Mouse (Mus musculus): Measurements from ENCODE around the gene Osbpl3.

Gene Osbpl3

DNA sequence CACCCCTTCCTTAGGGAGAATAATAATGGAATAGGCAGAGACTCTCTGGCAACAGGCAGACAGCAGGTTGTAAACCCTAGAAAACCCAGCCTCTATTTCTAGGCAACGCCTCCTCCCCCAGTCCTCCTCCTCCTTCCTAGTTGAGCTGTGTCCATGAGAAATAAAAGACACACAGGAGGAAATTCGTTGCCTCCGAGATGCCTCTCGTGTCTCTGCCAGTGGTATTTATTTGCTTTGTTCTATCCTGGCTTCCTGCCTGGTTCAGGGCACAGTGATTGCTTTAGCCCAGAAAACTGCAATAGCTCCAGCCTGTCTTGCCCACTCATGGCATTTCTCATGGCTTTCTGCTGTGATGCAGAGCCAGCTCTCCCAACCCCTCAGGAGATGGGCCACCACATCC lies 43.8 kb downstream of the Osbpl3 start:
- DNase-seq (ENCODE audit: inconsistent age in 2 of 2, low spot score in 1 of 2): peak; percentile 64 to 78

DNA sequence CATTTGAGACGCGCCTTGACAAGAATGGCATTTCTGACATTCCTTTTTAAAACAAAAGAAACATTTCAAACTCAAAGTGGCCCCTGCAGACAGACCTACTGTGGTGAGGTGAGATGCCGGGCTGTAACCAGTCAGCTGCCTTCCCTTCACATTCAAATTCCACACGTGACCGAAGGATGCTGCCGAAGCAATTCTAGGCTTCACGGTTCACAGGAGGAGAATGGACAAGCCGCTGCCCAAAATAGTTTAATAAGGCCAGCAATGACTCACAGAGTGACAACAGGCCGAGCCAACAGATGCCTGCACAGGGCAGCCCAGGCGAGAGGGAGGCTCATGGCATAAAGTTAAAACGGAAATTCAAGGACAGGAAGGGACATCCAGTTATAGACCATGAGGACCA lies 51.3 kb downstream of the Osbpl3 start:
- DNase-seq (ENCODE audit: inconsistent age in 2 of 2, low spot score in 1 of 2): peak; percentile 76 to 90

DNA sequence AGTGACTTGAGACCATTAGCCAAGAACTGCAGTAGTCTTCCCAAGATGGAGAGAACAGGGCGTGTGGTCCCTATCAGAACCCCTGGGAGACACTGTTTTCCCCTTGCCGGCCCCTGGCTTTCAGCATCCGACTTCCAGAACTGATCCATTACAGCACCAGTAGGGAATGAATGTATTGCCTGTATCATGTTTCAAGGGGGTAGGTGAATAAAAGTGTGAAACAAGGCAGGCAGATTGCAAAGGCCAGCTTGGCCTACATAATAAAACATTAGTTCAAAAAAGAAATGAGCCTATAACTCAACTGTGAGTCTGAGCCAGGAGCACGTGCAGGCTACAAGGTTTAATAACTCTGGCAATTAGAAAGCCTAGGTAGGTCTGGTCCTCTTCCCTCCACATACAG lies 52.5 kb downstream of the Osbpl3 start:
- DNase-seq (ENCODE audit: inconsistent age in 2 of 2, low spot score in 1 of 2): peak in 1 of 2 experiments; percentile 24

DNA sequence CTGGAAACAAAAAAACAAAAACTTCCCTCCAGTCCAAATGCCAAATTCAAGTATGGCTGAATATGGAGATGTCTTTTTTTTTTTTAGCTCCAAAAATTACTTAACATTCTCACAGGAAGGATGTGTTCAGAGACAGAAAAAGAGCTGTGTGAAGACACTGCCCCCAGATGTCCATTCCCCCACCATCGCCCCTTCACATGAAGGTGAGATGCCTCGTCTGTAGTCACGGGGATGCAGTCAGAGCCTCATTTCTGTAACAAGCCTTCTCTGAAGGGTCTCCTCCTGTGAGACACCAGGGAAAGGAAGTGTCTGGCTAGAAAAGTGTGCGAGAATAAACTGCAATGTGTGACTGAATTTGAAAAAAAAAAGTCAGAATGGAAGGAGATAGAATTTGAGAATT lies 53.1 kb downstream of the Osbpl3 start:
- DNase-seq (ENCODE audit: inconsistent age in 2 of 2, low spot score in 1 of 2): peak in 1 of 2 experiments; percentile 30

DNA sequence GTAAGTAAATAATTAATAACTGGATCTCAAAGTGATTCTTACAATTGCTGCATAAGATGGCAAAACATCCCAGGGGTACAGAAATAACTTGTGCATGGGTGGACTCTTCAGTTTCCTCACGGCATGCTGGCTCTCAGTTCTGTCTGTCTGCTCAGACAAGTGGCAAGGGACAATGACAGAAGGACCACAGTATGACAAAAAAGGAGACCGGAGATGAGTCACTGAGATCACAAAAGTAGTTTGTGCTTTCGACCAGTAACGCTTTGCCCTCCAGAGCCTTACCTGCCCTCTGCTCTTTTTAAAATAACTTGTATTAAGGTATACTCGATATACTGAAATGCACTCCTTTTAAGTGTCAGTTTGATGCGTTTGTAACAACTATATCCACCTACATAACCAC lies 55.8 kb downstream of the Osbpl3 start:
- peak in 1 of 2 experiments; percentile 54 for DNase-seq (ENCODE audit: inconsistent age in 2 of 2, low spot score in 1 of 2)

DNA sequence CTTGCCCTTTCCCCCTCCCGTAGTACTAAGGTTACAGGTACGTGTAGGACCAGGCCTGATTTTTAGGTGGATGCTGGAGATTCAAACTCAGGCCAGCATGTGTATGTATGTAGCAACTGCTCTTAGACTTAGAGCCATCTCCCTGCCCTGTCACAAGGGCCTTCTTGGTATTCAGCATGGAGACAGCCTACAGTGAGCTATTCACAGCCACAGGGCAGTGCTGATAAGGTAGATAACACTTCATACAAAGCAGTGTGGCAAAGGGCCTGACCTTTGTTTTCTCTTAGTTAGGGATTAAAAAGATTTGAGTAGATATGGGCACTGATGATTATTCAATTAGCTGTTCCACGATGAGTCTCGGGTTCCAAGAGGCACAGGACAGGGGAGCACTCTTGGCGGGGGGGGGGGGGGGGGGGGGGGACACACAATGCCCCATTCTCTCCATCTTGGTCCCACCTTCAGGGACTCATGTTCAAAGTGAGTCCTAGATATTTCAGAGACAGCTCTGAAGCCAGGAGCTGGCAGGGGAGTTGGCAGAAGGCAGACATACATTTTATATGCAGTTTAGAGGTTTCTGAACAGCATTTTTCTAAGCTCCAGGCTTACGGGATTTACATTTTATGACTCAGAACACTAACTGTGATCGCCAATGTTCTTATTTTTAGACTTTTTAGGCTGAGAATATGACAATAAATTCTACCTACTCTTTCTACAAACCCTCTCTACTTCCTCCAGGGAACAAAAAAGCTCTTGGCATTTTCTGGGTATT lies 56.4 kb downstream of the Osbpl3 start:
- no peak for DNase-seq (ENCODE audit: inconsistent age in 2 of 2, low spot score in 1 of 2)

DNA sequence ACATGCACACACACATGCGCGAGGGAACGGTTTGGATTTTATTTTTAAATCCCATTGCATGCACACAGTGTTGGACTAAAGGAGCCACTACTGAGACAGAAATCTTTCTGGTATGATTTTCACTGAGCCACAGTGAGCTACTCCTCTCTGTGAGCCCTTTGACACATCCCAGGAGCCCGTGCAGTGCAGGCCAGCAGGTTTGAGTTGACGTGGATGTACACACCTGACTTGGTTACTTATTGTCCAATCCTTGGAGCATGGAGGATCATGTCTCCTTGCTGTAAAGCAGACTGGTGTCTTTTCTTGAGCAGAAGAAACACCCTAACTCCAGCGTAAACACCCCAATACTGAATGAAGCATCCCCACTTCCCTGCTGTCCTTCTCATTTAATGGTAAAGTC lies 57.7 kb downstream of the Osbpl3 start:
- no peak for DNase-seq (ENCODE audit: inconsistent age in 2 of 2, low spot score in 1 of 2)

DNA sequence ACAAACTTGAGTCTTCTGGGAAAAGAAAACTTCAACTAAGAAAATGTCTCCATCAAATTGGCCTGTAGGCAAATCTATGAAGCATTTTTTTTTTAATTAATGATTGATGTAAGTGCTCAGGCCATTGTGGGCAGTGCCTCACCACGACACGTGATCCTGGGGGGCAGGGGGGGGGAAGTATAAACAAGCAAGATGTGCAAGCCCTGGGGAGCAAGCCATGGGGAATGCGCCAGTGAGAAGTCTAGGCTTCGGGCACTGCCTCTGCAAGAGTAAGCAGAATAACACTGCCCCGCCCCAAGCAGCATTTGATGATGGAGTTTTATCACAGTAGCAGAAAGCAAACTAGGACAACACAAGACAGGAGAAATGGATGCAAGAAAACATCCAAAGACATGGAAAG lies 58.9 kb downstream of the Osbpl3 start:
- DNase-seq (ENCODE audit: inconsistent age in 2 of 2, low spot score in 1 of 2): no peak

DNA sequence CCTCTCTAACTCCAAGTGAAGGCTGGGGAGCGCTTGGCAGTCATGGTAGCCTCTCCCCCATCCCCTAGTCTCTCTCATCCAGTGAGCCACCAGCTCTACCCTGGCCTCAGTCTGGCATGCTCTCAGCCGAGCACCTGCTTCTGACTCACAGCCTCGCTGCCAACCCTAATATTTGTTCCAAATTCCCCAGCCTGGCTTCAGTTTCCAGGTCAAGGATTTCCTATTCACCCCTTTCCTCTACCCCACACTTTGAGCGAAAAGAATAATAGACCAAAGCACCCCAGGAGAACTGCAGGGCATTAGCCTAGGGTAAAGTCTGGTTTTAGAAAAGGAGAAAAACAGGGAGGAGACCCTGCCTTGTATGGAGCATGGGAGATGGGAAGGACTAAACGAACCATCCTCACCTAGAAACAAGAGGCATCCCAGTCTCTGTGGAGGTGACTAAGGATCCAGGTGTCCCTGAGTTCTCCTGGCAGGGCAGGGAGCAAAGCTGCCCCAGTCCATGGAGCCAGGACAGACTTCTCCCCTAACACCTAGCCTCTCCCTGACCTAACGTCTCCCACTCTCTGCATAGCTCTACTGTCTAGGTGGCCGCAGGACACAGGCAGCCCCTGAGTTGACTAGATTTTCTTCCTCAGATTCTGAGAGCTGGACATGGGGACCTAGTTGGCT lies 60.2 kb downstream of the Osbpl3 start:
- DNase-seq (ENCODE audit: inconsistent age in 2 of 2, low spot score in 1 of 2): peak; percentile 75 to 82

DNA sequence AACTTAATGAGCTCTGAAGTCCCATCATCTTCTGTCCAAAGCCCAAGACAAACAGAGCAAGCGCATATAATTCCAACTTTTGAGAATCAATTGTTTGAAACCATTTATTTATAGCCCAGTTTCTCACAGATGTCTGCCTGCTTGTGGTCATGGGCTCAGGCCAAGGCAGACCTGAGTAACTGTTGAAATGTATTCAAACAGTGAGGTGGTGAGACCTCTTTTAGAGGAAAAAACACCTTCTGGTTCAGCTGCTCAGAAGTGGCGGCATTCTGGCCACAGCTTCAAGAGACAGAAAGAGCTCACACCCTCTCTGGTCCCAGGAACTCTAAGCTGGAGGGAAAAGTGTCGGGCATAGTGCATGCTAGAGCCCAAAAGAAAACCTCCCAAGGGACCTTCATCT lies 61.6 kb downstream of the Osbpl3 start:
- no peak for DNase-seq (ENCODE audit: inconsistent age in 2 of 2, low spot score in 1 of 2)

DNA sequence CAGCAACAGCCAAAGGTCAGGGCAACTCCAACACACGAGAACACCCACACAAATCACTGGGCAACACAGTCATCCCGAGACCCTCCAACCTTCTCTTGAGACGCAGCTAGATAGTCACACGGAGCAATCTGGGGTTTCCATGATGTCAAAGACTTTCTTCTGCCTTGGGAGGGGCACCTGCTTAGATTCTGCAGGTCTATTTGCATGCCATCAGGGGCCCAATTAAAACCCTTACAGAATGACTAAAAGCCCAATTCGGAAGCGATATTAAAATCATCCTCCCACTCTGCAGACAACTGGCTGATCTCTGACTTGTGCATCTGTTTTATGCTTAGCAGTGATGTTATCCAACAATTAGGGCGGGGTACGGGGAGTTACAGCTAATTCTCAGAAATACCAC lies 62.0 kb downstream of the Osbpl3 start:
- DNase-seq (ENCODE audit: inconsistent age in 2 of 2, low spot score in 1 of 2): no peak

DNA sequence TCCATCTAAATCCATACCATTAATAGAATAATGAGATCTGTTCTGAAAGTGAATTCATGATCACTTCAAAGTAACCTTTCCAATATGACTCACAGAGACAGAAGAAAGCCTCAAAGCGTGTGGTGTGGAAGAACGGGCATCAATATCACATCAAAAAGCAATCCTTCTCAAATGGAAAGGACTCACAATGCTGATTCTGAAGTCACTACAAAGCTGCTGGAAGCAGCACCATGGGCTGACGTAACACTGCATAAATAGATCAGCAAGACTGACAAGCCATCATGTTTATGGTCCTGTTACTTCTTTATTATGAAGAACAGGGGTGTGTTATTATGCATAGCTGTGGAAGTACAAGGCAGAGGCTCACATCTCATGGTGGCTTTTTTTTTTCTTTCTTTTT lies 64.0 kb downstream of the Osbpl3 start:
- no peak for DNase-seq (ENCODE audit: inconsistent age in 2 of 2, low spot score in 1 of 2)

DNA sequence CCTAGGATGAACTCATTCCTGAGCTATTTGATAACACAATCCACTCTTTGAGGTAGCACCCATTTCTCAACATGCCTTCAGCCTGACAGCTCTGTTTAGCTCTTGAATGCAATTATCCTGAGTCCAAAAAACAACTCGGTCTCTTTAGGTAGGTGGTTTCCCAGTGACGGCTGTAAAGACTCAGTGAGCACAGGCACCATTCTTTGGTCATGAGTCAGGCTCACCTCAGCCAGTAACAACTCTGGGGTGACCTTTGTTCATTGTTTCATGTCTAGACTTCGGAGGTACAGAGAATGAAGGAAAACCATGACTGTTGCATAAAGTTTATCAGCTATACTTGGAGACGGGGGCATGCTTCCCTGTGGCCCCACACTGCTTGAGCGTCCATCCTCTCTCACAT lies 65.7 kb downstream of the Osbpl3 start:
- DNase-seq (ENCODE audit: inconsistent age in 2 of 2, low spot score in 1 of 2): no peak

DNA sequence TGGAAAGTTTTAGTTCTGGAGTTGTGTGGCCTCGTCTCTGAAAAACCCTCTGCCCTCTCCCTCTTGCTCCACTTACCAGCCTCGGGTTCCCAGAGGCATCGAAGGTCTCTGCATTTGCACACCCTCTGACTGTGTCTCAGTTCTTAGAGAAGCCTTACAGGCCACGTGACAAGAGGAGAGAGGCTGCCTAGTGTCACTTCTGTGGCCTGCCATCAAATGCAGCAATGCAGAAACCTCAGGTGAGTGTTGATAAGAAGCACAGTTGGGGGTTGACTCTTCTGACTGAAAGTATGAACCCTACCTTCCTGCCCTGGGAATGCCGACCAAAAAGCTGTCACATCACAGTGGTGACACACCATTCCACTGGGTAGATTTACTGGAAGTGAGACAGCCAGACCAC lies 68.4 kb downstream of the Osbpl3 start:
- DNase-seq (ENCODE audit: inconsistent age in 2 of 2, low spot score in 1 of 2): peak in 1 of 2 experiments; percentile 71

DNA sequence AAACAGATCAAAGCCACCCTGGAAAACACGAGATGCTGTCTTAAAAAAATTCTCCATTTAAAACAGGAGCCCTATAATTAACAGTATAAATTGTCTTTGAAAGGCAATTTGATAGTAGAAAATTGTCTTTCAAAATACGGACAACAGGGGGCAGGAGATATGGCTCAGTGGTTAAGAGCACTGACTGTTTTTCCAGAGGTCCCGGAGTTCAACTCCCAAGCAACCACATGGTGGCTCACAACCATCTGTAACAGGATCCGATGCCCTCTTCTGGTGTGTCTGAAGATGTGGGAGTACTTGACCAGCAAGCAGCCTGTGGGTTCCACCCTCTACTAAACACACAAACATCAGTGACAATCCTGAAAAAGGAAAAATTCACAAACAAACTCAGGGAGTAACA lies 69.5 kb downstream of the Osbpl3 start:
- DNase-seq (ENCODE audit: inconsistent age in 2 of 2, low spot score in 1 of 2): peak in 1 of 2 experiments; percentile 63

DNA sequence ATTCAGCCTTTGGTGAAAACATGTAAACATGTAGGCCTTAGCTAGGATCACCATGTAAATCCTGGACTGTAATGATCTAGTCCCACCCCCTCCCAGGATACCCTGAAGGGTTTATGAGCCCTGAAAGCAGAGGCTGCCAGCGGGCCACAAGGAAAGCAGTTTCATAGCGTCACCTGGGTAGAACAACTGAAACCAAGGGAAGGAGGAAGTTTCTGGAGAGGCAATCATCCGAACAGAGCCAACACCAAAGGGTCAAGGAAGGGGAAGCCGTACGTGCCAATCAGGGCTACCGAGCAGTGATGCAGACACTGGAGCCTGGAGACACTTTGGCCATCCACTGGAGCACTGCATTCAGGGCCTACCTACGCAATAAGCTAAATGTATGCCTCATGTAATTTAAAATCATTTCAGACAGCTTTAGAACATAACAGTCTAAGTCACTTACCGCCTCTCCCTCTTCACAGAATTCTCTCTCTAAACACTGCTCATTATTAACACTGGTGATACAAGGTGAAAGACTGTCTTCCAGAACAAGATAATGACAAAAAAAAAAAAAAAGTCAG lies 70.5 kb downstream of the Osbpl3 start:
- DNase-seq (ENCODE audit: inconsistent age in 2 of 2, low spot score in 1 of 2): no peak

DNA sequence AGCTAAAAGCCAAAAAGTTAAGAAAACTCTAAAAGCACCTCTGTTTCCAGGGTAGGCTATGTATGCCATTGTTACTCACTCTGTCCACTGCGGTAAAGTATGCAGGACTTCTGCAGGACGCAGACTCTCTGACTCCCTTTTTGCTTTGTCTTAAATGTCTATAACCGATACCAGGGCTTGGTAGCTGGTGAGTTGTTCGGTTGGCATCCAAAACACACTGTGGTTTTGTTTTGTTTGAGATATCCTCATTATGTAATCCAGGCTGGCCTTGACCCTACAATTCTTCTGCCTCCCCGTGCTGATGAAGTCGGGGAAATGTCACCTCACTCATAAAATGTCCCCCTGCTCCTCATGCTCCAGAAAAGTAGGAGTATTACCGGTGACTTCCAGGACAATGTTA lies 73.3 kb downstream of the Osbpl3 start:
- peak; percentile 73 to 89 for DNase-seq (ENCODE audit: inconsistent age in 2 of 2, low spot score in 1 of 2)

DNA sequence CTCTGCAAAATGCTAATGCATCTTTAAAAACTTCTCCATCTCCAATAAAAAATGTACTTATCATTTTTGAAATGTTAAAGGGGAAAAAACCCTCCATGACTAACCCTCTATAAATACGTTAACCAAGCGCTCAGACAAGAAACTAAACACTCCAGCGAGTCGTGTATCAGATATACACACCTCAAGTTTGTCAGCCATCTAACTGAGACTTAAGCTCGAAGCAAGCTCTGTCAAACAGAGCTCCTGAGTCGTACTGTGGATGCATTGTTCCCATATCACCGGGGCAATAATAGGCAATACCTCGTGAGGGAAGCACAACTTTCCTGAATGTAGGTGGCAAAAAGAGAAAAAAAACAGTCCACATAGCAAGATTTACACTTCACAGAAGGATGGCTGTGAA lies 73.8 kb downstream of the Osbpl3 start:
- no peak for DNase-seq (ENCODE audit: inconsistent age in 2 of 2, low spot score in 1 of 2)

DNA sequence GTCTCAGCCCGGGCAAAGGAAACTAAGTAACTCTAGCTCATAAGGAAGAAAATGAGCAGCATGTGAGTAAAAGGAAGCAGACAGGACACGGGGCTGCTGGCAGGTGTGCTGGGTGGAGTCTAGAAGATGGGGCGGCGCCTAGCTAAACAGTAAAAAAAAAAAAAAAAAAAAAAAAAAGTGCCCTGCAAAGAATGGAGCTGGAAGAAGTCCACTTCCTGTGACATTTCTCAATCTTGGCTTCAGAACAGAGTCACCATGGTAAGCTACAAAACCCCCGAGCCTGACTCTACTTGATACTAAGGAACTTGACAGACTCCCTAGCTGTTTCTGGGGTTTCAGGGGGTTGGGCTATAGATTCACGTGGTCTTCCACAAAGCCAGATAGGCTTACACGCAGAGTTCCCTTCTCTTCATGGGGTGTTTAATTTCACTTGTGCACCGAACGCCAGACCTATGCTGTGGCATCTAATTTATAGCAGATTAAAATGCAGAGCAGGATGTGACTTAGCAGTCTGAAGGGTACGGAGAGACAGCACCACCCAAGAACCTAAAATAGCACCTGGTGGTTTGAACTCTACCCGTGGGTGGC lies 74.4 kb downstream of the Osbpl3 start:
- peak; percentile 60 to 84 for DNase-seq (ENCODE audit: inconsistent age in 2 of 2, low spot score in 1 of 2)

DNA sequence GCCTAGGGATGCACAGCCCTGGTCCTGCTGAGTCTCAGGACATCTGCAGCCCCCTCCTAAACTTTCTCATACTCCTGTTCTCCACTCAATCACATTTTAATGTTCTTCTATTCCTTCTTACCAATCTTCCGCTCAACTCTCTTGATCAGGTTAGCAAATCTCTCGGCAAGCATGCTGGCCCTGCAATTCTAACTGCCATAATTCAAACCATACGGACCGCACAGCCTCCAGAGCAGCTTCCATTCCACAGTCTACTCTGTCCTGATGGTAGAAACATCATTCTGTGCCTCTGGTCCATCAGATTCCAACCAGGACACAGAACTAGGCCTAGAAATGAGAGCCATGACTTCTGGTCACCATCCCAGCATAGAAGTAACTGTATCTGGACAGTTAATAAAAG lies 76.3 kb downstream of the Osbpl3 start:
- DNase-seq (ENCODE audit: inconsistent age in 2 of 2, low spot score in 1 of 2): no peak

DNA sequence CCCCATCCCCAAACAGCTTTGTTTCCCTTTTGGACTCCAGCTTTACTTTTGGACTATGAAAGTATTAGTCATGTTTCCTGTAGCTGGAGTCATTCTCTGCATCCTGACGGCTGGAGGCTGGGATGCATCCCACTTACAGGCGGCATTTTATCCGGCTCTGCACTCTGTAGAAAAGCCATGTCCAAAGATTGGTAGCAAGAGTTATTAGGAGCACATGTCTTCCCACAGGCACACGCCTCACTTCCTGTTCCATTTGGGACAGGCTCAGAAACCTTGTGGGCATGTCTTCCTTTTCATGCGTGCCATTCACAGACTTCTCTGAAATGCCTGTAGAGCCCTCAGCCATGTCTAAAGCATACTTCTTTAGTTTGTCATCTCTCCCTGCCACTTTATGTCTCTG lies 76.9 kb downstream of the Osbpl3 start:
- DNase-seq (ENCODE audit: inconsistent age in 2 of 2, low spot score in 1 of 2): no peak
